Mouse (Mus musculus) lung, postnatal 36 days (tissue): ENCODE measurements around the gene Cyb5rl.
"Not testable (repeated sequence)": the region's sequence is repeated elsewhere in the genome, so short reads cannot be mapped to it uniquely, and the experiment has no call there.

ENCODE experiments used
- DNase-seq: peaks from one replicate; pipeline ENCODE4 v3.0.0; 2022; ENCODE audit warnings: mixed read lengths

Gene Cyb5rl

GRCm38 (mm10) chr4:107063214-107063613 lies 3.6 kb upstream of the Cyb5rl start:
- DNase-seq: no peak

DNA sequence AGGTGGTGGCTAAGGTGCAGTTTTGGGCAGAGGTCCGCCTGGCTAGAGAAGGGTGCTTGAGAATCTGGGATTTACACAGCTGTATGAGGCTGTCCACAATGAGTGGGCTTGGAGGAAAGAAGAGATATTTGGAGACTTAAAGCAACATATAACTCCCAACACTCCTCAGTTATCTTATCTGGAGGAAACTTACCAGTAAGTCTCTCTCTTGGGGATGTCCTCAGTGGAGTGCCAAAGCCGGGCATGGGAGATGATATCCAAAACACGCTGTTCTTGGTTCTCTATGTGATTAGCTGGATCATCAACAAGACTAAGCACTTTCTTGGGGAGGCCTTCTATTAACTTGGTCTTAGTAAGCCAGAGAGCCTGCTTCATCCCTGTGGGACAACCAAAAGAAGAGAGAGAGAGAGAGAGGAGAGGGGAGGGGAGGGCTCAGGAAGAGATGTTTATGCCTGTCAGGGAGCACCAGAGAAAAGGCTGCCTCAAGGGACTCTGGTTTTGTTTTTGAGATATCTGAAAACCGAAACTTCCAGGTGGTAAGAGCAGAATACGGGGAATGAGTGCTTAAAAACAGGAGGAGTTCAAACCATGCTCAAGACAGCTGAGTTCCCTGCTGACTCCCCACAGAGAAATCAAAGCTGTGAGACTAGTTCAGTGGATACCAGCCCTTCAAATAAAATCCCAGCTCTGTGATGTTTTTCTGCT lies 2.2 kb upstream of the Cyb5rl start:
- no peak for DNase-seq

GRCm38 (mm10) chr4:107067151-107067840 lies 508 bp downstream of the Cyb5rl start:
- DNase-seq: peak; percentile 27

GRCm38 (mm10) chr4:107072343-107072742 lies 5.6 kb downstream of the Cyb5rl start:
- no peak for DNase-seq

- no peak for DNase-seq
Measured at GRCm38 (mm10) chr4:107075456-107075855, 8.7 kb downstream of the Cyb5rl start.

DNA sequence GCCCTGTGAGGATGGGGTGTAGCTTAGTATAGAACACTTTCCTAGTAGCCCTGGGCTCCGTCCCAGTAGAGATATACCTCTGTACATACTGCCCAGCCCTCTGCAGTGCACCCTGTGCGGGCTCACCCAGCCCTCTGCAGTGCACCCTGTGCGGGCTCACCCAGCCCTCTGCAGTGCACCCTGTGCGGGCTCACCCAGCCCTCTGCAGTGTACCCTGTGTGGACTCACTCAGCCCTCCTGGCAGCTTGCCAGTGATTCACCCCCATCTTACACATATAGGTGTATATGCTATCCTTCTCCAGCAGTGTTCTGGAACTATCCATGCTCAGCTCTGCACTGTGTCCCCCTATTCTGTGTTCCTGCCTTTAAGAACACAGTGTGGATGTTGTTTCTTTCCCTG lies 12.1 kb downstream of the Cyb5rl start:
- no peak for DNase-seq

DNA sequence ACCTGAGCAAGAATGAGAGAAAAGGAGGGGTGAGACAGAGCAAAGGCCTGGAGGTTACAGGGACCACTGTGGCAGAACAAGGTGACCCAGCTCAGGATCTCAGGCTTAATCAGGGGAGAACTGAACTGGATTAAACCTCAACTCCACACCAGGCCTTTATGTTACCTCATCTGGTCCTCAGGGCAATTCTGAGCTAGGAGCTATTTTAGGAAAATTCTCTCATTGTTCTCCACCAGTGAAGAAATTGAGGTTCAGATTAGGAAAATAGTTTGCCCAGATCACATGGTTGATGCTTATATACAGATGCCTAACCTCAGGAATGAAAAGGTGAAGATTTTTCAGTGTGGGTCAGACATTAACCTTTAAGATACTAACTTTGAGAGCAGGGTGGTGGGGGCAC lies 12.9 kb downstream of the Cyb5rl start:
- no peak for DNase-seq

DNA sequence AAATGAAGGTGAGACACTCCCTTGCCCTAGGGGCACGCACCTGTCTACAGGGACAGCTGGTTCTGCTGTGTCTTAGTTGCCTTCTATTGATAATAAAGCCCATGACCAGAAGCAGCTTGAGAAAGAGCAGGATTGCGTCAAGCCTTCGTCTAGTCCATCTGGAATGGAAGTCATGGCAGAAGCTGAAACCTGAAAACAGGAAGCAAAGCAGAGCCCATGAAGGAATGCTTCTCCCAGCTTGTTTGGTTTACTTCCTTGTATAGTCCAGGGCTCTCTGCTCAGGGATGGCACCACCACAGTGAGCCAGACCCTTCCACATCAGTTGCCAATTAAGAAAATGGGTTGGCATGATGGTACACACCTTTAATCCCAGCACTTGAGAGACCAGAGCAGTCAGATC lies 15.4 kb downstream of the Cyb5rl start:
- DNase-seq: peak; percentile 34

DNA sequence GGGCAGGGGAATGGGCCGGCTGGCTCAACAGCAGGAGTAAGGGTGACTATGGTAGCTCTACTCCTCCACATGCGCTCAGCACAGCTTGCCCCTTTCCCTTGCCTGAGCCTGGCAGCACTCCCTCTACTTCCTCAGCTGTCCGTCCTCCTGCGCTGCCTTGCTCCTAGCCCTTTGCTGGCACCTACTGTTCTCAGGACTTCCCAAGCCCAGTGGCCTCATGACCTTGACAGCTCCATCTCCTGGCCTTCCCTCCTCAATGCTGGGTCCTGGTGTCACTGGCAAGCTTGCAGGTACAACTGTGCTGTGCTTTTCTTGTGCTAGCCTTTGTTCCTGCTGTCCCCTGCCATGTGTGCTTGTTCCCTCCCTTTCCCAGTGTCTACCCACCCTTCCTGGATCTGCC lies 16.3 kb downstream of the Cyb5rl start:
- DNase-seq: no peak

DNA sequence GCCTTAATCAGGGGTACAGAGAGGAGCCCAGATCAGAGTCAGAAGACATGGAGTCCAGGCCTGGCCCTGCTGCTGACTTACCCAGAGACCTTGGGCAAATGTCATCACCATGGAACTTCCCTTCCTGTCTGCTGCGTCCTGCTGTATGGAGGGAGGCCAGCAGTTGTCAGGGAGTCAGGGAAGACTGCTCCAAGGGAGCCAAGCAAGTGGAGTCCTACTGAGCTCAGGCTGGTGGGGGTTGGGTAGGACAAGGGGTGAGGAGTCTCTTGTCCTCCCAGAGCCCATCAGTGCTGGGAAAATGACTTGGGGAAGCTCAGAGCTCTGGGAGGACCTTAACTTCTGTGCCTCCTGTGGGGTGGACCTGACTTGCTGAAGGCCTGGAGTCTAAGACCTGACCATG lies 17.6 kb downstream of the Cyb5rl start:
- DNase-seq: no peak

DNA sequence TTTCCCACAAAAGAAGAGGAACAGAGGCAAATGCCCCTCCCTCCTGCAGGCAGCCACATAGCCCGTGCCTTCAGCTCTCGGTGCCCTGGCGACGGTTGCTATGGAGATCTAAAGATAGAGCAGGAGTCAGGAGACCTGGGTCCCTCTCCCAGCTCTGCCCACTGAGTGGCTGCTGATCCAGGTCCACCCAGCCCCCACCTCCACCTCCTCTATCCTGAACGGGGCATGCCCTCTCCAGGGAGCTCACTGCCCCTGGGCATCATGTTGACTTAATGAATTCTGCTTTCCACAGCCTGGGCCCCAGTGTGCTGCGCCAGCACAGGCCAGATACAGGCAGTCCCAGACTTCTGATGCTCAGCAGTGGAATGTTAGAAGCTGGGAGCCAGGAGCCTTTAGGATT lies 18.1 kb downstream of the Cyb5rl start:
- DNase-seq: peak; percentile 12

- no peak for DNase-seq
Measured at GRCm38 (mm10) chr4:107091696-107092095, 24.9 kb downstream of the Cyb5rl start.

DNA sequence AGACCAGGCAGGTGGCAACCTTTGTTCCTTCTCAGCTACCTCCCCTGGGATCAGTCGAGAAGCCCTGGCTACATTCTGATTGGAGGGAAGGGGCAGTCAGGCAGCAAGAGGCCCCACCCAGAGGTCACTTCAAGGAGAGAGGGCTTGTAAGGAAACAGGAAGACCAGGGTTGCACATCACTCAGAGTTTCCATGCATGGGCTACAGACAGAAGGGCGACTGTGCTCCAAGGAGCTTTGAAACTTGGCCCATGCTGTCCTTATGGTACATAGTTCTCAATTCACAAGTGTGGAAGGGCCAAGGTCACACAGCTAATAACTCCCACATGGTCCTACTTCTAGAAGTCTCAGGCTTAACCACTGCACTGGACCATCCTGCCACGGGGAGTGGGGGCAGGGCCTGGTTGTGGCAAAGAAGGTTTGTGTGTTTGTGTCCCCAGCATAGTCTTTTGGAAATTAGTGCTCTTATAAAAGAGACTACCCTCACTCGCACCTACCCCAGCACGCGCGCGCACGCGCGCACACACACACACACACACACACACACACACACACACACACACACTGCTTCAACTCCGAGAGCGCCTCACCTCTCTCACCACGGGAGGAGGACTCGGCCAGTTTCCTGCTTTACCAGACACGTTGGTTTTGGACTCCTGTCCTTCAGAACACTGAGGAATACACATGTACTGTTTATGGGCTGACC lies 27.8 kb downstream of the Cyb5rl start:
- DNase-seq: no peak

GRCm38 (mm10) chr4:107096043-107096442 lies 29.3 kb downstream of the Cyb5rl start:
- no peak for DNase-seq

GRCm38 (mm10) chr4:107096841-107097373 lies 30.1 kb downstream of the Cyb5rl start, which contains the start of gene Cdcp2:
Cdcp2 (plus strand) TSS chr4:107096891.
- DNase-seq: no peak

DNA sequence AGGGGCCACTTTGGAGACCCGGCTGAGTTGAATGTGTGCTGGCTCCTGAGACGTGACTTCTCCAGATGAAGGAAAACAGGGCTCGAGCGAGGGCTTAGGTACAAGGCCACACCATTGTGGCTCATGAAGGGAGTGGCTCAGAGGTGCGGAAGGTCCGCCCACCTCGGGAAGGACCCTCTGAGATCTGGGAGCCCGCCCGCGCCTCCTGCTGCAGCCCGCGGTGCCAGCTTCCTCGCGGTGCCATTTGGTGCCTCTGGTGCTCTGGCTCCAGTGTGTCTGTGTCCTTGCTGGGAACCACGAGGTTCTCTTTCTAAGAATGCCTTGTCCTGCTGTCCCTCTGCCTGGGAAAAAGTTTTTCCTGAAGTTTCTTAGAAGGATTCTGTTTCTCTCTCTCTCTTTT lies 31.1 kb downstream of the Cyb5rl start:
- DNase-seq: no peak

- no peak for DNase-seq
Measured at GRCm38 (mm10) chr4:107098375-107098774, 31.6 kb downstream of the Cyb5rl start.

GRCm38 (mm10) chr4:107098791-107099525 lies 32.2 kb downstream of the Cyb5rl start:
- DNase-seq: no peak

DNA sequence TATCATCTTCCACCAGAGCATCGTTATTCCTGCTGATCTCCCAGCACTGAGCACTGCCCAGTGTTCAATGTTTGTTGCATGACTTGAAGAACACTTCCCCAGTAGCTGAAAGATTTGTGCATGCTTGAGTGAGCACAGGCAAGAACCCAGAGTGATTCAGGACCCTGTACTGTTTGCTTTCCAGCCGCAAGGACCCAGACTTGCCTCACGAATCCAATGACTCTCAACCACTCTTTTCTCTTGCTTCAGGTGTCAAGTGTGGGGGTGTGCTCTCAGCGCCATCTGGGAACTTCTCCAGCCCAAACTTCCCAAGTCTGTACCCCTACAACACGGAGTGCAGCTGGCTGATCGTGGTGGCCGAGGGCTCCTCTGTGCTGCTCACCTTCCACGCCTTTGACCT lies 35.4 kb downstream of the Cyb5rl start:
- DNase-seq: peak; percentile 10

DNA sequence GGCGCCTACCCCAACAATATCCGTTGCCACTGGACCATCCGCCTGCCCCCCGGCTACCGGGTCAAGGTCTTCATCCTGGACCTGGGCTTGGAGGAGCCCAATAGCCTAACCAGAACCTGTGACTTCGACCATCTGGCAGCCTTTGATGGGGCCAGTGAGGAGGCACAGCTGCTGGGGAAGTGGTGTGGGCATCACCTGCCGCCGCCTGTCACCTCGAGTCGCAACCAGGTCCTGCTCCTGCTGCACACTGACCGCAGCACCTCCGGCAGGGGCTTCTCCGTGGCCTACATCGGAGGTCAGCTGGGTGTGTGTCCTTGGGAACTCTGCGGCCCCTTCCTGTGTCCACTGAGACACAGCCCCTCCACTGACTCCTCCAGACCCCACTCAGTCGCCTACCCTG lies 40.0 kb downstream of the Cyb5rl start:
- DNase-seq: no peak

DNA sequence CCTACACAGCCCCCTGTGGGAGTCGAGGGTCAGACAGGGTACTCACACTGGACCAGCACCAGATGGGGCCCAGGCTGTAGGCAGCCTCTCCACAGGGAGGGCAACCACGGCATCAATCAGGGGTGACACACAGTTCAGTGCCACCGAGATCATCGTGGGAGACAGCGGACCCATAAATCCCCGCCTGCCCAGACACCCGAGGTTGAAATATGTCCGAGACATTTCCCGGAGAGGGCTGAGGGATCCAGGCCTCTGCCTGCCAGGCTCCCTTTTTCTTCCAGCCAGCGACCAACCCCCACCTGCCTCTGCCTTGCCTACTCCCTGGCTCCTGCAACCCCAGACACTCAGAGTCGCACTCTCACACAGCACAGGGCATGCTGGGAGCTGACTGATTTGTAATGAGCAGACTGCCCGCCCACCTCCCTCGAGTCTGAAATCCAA lies 41.5 kb downstream of the Cyb5rl start:
- DNase-seq: no peak

- not testable (repeated sequence) for DNase-seq
Measured at GRCm38 (mm10) chr4:107109181-107109580, 42.4 kb downstream of the Cyb5rl start.

GRCm38 (mm10) chr4:107114278-107114677 lies 47.5 kb downstream of the Cyb5rl start:
- DNase-seq: no peak
